Mouse (Mus musculus) liver, postnatal 0 days (tissue): ENCODE measurements around the gene Gpd2.

Experiments
- CTCF ChIP-seq: sonication (generic); IDR thresholded peaks from 2 replicates; pipeline ENCODE4 v1.5.1; 2016; ENCODE audit warnings: antibody characterized with exemption, low read depth
- EP300 ChIP-seq: IDR thresholded peaks from 2 replicates; pipeline ENCODE4 v1.6.1; 2016; ENCODE audit warnings: antibody characterized with exemption, low read depth, mild to moderate bottlenecking

- TF ChIP-seq CTCF (no peak), EP300 (no peak)
These were observed 116.4 kb downstream of the Gpd2 start for GRCm38 (mm10) chr2:57353722-57354432.
